Mouse (Mus musculus): Measurements from ENCODE around the gene Atp5d. TPM values are rescaled to one million over a fixed set of nuclear protein-coding genes. Genes with fewer than 3 reads are reported as not detected.

Atp5d gene
- total and polyA plus RNA-seq, 3 experiments, result 81.9 to 1,539 (median 248) TPM

- peak; percentile 37 for DNase-seq (ENCODE audit: low spot score)
- ATAC-seq (ENCODE audit: extremely low read depth, insufficient number of reproducible peaks, low FRiP score, poor library complexity, severe bottlenecking), result no peak
- TF ChIP-seq CTCF (IDR thresholded peaks at IDR 0.05; ENCODE audit: low read depth, low read length) (peak; percentile 59; the same call in 1 of the 2 replicates), TAL1 (conservative IDR thresholded peaks at IDR 0.05; ENCODE audit: low read depth, low read length) (no peak)
- Histone ChIP-seq H3K4me1 (ENCODE audit: insufficient read depth, low read depth, low read length) (peaks cover 54% of the 10 kb centered on the region), H3K27me3 (ENCODE audit: insufficient read depth, low read length) (peaks cover 22% of the 10 kb centered on the region), H3K9me3 (replicated peaks) (peaks cover 24% of the 10 kb centered on the region), H3K36me3 (replicated peaks) (peaks cover 67% of the 10 kb centered on the region), H3K4me3 (ENCODE audit: low read depth, low read length) (no peak overlapping the region)
These were observed 36.3 kb downstream of the Atp5d start for GRCm38 (mm10) chr10:80174705-80175104.

- Histone ChIP-seq H3K9me3 (replicated peaks) (peaks cover 16% of the 10 kb centered on the region), H3K36me3 (replicated peaks) (peaks cover 57% of the 10 kb centered on the region), H3K4me3 (ENCODE audit: low read depth, low read length) (no peak overlapping the region), H3K4me1 (ENCODE audit: insufficient read depth, low read depth, low read length) (peaks cover 46% of the 10 kb centered on the region), H3K27me3 (ENCODE audit: insufficient read depth, low read length) (peaks cover 32% of the 10 kb centered on the region)
- TF ChIP-seq CTCF (IDR thresholded peaks at IDR 0.05; ENCODE audit: low read depth, low read length) (peak; percentile 64), GATA2 (IDR thresholded peaks at IDR 0.05; ENCODE audit: borderline replicate concordance, low read depth, low read length) (no peak)
- DNase-seq (ENCODE audit: low spot score) (peak; percentile 31), ATAC-seq (ENCODE audit: extremely low read depth, insufficient number of reproducible peaks, low FRiP score, poor library complexity, severe bottlenecking) (no peak)
These were observed 37.3 kb downstream of the Atp5d start for GRCm38 (mm10) chr10:80175536-80176269.

GRCm38 (mm10) chr10:80176270-80176834 lies 37.9 kb downstream of the Atp5d start:
- no peak for DNase-seq (ENCODE audit: low spot score)
- H3K4me1 ChIP-seq (ENCODE audit: insufficient read depth, low read depth, low read length), result peaks cover 43% of the 10 kb centered on the region
- TF ChIP-seq TAL1 (conservative IDR thresholded peaks at IDR 0.05; ENCODE audit: low read depth, low read length), result no peak
- no peak for TF ChIP-seq POLR2AphosphoS5 (IDR thresholded peaks at IDR 0.05; ENCODE audit: insufficient replicate concordance, low read depth, low read length)
- no peak for TF ChIP-seq GATA1 (IDR thresholded peaks at IDR 0.05; ENCODE audit: borderline replicate concordance, low read length)
- TF ChIP-seq CTCF (IDR thresholded peaks at IDR 0.05; ENCODE audit: low read depth, low read length), result no peak
- peaks cover 11% of the 10 kb centered on the region for H3K9me3 ChIP-seq (replicated peaks)
- peaks cover 38% of the 10 kb centered on the region for H3K27me3 ChIP-seq (ENCODE audit: insufficient read depth, low read length)
- peaks cover 51% of the 10 kb centered on the region for H3K36me3 ChIP-seq (replicated peaks)
- no peak overlapping the region for H3K4me3 ChIP-seq (ENCODE audit: low read depth, low read length)
- ATAC-seq (ENCODE audit: extremely low read depth, insufficient number of reproducible peaks, low FRiP score, poor library complexity, severe bottlenecking), result no peak

GRCm38 (mm10) chr10:80177441-80178279 lies 39.2 kb downstream of the Atp5d start:
- H3K4me3 ChIP-seq (ENCODE audit: low read depth, low read length), result no peak overlapping the region
- no peak for ATAC-seq (ENCODE audit: extremely low read depth, insufficient number of reproducible peaks, low FRiP score, poor library complexity, severe bottlenecking)
- TF ChIP-seq POLR2AphosphoS5 (IDR thresholded peaks at IDR 0.05; ENCODE audit: insufficient replicate concordance, low read depth, low read length) (no peak), TAL1 (conservative IDR thresholded peaks at IDR 0.05; ENCODE audit: low read depth, low read length) (no peak), GATA1 (IDR thresholded peaks at IDR 0.05; ENCODE audit: borderline replicate concordance, low read length) (no peak), CTCF (IDR thresholded peaks at IDR 0.05; ENCODE audit: low read depth, low read length) (no peak), GATA2 (IDR thresholded peaks at IDR 0.05; ENCODE audit: borderline replicate concordance, low read depth, low read length) (no peak)
- H3K9me3 ChIP-seq (replicated peaks), result no peaks in the 10 kb centered on the region
- peaks cover 38% of the 10 kb centered on the region for H3K36me3 ChIP-seq (replicated peaks)
- H3K27me3 ChIP-seq (ENCODE audit: insufficient read depth, low read length), result peaks cover 52% of the 10 kb centered on the region
- H3K4me1 ChIP-seq (ENCODE audit: insufficient read depth, low read depth, low read length), result peaks cover 33% of the 10 kb centered on the region
- DNase-seq (ENCODE audit: low spot score), result no peak

- TF ChIP-seq GATA2 (IDR thresholded peaks at IDR 0.05; ENCODE audit: borderline replicate concordance, low read depth, low read length), result no peak
- TF ChIP-seq CTCF (IDR thresholded peaks at IDR 0.05; ENCODE audit: low read depth, low read length), result no peak
- TF ChIP-seq POLR2AphosphoS5 (IDR thresholded peaks at IDR 0.05; ENCODE audit: insufficient replicate concordance, low read depth, low read length), result no peak
- no peak for TF ChIP-seq TAL1 (conservative IDR thresholded peaks at IDR 0.05; ENCODE audit: low read depth, low read length)
- no peak for TF ChIP-seq GATA1 (IDR thresholded peaks at IDR 0.05; ENCODE audit: borderline replicate concordance, low read length)
- Histone ChIP-seq H3K9me3 (replicated peaks) (no peaks in the 10 kb centered on the region), H3K4me1 (ENCODE audit: insufficient read depth, low read depth, low read length) (peaks cover 23% of the 10 kb centered on the region), H3K4me3 (ENCODE audit: low read depth, low read length) (peak within 1 kb of the TSS; percentile 63; the same call in 1 of the 2 replicates), H3K36me3 (replicated peaks) (peaks cover 24% of the 10 kb centered on the region), H3K27me3 (ENCODE audit: insufficient read depth, low read length) (peaks cover 65% of the 10 kb centered on the region)
- ATAC-seq (ENCODE audit: extremely low read depth, insufficient number of reproducible peaks, low FRiP score, poor library complexity, severe bottlenecking) (no peak), DNase-seq (ENCODE audit: low spot score) (no peak)
These were observed 40.9 kb downstream of the Atp5d start, which contains the start of gene Efna2 for GRCm38 (mm10) chr10:80179068-80180051. Gene Efna2 (plus strand): TSS chr10:80179482.

Data from G1E (cell line).